Mouse (Mus musculus): Measurements from ENCODE around the gene Ebpl. TPM values are rescaled to one million over a fixed set of nuclear protein-coding genes. Genes with fewer than 3 reads are reported as not detected.
A peak's percentile ranks its signal among the peaks of the same experiment; 100 is the strongest.
"Not testable (repeated sequence)": the region's sequence is repeated elsewhere in the genome, so short reads cannot be mapped to it uniquely, and the experiment has no call there.

The Ebpl gene
- polyA plus RNA-seq, 1 experiment: 1.8 TPM

DNA sequence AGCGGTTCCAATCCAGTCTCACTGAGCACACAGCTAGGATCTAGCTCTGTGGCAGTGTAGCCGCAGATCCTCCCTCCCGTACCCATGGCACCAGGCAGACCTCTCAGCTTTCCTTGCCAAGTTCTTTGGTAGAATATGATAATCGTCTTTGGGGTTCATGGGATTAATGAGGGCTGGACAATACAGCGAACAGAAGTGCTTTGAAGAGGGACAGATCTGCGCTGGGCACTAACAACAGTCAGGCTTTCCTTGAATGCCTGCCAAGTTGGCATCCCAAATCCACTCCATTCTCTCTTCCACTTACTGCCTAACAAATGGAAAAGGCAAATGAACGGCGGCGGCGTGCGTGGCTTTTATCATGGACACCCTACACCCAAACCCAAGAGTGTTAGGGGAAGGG lies 29.6 kb downstream of the Ebpl start:
- DNase-seq (ENCODE audit: low read depth, low spot score): no peak
- 81% methylated on average over 11 of the region's 11 CpGs for WGBS

DNA sequence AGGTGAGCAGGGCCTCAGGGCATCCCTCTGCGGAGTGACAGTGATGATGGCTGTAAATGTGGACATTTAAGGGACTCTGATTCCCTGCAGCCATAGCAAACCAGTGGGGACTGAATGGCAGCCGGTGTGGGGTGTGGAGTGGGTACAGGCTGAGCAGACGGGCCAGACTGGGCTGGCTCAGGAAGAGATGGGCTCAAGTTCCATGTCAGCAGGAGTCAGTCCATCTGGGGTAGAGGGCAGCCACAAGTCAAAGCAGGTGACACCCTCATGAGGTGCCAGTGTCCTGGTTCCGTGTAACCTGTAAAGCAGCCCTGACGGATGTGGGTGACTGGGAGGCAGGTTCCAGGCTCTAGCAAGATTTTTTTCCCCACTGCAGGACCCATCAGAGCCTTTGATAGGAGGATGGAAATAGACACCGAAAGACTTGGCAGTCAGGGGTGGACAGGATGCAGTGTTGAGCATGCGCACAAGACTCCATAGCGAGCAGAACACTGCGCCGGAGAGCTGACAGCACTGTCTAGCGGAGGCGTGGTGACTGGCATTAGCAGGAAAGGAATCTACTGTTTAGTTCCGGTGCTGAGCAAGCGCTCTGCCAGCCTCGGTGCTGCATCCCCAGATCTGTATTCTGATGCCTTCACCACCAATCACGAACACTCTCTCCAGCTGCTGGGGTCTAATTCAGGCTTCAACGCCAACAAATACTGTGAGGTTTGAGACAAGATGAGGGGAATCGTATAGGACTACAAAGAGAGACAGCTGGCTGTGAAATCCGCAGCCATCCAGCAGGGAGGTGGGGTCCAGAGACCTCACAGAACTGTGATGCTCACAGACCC lies 32.4 kb downstream of the Ebpl start:
- WGBS: 46% methylated on average over 19 of the region's 19 CpGs
- DNase-seq (ENCODE audit: low read depth, low spot score): no peak

DNA sequence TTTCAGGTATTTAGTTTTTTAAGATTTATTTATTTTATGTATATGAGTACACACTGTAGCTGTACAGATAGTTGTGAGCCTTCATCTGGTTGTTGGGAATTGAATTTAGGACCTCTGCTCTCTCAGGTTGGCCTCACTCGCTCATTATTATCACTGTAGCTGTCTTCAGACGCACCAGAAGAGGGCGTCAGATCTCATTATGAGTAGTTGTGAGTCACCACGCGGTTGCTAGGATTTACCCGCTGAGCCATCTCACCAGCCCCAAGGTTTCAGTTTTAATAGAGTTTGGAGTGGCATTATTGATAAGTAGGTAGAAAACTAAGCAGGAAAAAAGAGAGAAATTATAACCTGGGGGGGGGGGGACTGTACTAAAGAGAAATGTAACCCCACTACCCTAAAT lies 33.2 kb downstream of the Ebpl start:
- DNase-seq (ENCODE audit: low read depth, low spot score): not testable (repeated sequence)
- 46% methylated on average over 6 of the region's 6 CpGs for WGBS

DNA sequence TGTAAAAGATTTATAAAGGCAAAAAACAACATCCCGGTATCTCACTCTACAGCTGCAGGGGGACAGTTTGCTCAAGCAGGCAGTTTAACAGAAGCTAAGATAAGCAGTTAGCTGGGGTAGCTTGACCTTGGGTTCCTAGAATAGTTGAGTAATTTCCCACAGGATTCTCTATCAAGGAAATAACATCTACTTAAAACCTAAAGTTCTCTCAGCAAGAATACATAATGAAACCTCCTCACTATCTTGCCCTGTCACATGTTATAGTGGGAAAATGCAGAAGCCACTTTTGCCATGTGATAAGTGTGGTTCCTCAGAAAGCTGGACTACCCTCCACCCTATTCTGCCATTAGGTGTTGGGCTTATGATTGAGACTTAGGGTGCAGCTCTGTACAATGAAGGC lies 37.5 kb downstream of the Ebpl start:
- DNase-seq (ENCODE audit: low read depth, low spot score): no peak
- 95% methylated on average over 1 of the region's 1 CpGs for WGBS

DNA sequence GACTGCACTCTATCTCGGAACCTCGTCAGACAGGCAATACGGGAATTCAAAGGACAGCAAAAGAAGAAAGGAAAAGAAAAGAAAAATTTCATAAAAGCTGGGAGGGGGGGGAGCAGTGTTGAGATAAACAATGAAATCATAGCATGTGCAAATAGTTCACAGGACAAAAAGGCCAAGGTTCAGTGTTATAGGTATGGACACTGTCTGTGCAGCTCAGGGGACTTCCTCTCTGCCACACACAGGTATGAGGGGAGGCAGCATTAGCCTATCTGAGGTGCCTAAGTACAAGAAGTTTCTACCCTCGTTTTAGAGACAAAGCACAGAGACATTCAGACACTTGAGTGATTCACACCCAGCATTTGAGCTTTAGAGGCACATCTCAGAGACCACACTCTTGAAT lies 39.0 kb downstream of the Ebpl start:
- 61% methylated on average over 4 of the region's 4 CpGs for WGBS
- DNase-seq (ENCODE audit: low read depth, low spot score): no peak

DNA sequence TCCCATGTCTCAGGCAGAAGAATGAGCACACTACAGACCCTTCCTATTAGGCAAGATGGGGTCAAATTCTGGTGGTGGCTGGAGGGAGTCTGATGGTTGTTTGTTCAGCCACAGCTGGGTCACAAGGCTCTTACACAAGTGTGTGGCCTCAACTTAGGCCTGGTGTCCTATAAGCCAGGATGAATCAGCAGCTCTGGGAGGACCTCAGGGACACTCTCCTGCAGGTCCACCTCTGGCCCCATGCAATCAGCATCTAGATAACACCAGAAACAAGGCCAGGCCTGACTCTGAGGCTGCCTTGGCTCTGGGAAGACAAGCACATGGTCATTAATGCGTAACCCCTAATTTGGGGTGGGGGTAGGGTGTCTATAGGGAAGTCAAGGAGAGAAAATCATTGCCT lies 39.5 kb downstream of the Ebpl start:
- WGBS: 90% methylated on average over 1 of the region's 1 CpGs
- DNase-seq (ENCODE audit: low read depth, low spot score): no peak

DNA sequence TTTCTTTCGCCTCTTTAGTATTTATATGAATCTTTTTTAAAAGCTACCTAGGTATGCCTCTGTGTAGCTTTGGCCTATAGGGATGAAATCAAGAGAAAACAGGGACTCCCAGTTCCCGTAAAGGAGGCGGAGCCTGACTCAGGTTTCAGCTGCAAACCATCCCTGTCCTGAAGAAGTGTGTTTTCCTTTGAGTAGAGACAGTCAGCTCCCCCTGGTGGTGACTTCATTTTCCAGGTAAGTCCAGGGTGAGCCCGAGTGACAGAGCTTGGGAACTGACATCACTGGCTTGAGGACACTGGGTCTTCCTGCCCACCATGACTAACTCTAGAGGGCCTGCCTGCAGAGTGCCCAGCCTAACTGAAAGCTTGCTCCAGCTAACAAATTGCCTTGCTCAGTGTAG lies 43.4 kb downstream of the Ebpl start:
- DNase-seq (ENCODE audit: low read depth, low spot score): peak; percentile 50
- WGBS: 33% methylated on average over 4 of the region's 4 CpGs

DNA sequence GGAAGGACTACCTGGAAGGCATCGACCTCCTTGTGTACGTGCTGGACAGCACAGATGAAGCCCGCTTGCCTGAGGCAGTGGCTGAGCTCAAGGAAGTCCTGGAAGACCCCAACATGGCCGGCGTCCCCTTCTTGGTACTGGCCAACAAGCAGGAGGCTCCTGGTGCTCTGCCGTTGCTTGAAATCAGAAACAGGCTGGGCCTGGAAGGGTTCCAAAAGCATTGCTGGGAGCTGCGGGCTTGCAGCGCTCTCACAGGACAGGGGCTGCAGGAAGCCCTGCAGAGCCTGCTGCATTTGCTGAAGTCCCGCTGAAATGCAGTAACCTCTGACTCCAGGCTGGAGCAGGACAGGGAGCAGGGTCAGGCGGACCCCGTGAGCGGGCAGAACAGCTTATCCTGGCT lies 49.3 kb downstream of the Ebpl start:
- no peak for DNase-seq (ENCODE audit: low read depth, low spot score)
- 65% methylated on average over 12 of the region's 12 CpGs for WGBS

DNA sequence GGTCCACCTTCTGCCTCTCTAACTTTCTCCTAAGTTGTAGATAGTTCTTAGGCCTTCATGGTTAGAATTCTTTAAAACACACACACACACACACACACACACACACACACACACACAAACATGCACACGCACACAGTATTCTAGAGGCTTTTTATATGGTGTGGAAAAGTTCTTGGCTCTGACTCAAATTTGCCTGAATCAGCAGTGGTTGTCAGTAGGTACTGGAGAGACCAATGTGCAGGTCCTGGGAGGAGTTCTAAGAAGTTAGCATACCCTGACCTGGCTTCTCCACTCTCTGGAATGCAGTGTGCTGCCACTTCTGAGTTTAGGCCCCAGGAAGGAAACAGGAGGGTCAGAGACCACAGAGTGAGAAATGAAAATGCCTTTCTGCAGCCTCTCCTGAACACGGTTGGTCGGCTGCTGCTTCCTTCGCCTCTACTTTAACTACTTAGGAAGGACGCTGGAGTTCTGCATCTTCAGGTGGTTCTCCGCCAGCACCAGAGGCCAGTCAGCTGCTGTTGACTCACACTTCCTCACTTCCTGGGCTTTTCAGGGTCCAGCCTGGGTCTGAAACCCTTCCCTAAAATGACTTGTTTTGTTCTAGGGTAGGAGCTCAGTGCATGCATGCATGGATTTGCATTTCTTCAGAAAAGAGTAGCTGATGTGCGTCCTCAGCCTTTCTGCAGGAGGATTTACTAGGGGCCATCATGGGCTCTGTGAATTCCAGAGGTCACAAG lies 50.0 kb downstream of the Ebpl start:
- WGBS: 68% methylated on average over 7 of the region's 7 CpGs
- no peak for DNase-seq (ENCODE audit: low read depth, low spot score)

DNA sequence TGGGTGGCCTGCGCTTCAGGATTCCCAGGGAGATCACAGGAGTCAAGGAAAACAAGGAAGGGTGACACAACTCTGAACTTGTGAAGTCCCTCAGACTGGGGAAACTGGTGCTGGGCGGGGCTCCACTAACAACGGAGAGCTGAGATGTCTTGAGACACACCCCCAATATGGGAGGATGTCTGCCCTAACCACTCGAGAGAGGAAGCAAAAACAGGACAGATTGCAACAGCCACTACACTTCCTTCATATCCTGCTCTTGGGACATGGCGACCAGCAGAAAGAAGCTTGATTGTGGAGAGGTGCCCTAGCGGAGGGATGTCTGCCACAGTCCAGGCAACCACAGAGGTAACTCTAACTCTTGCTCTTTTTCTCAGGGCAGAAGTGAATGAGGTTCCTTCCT lies 50.6 kb downstream of the Ebpl start, which contains the start of gene Arl11:
Arl11 (plus strand) TSS at position 161 of the 400 bp plus-strand sequence.
- DNase-seq (ENCODE audit: low read depth, low spot score): no peak

DNA sequence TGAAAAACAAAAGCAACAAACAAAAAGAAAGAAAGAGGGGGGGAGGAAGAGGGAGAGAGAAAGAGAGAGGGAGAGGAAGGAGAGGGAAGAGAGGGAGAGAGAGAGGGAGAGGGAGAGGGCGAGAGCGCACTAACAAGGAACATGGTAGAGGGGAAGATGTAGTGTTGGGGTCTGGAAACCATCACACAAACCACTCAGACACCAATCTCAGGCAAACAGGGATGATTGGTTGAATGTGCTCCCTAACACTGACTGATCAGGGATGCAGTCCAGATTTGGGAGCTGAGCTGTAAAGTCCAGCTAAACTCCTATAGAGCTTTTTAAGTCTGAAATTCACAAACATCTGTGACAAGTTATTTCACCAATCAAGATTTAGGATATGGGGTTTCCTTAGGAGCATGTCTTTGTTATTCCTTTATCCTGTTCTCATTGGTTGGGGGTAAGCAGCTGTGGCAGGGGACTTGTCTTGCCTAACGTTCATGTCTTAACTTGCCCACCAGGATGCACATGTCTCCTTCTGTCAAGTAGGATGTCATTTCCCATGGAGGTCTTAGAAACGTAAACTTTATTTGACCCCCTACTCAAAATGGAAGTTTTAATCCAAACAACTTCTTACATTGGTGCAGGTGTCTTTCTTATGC lies 56.1 kb downstream of the Ebpl start:
- 76% methylated on average over 4 of the region's 4 CpGs for WGBS
- no peak for DNase-seq (ENCODE audit: low read depth, low spot score)

More for the DNA sequence above, 50.6 kb downstream of the Ebpl start, which contains the start of gene Arl11:
- 44% methylated on average over 6 of the region's 6 CpGs for WGBS

DNA sequence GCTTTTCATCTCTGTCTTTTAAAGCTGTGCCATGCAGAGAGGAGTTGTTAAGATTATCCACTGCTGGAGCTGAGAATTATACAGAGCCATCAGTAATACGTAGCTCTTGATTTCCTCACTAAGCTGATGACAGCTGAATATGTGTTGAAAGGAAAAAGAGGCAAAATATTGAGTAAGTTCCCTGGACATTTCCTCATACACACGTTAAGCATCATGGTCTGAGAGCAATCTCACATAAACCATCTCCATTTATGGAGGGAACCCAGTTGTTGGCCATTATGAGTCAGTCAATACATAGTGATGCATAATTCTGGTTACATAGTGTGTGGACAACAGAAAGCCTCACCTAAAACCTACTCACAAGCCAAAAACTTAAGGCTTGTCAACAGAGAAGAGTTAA lies 57.8 kb downstream of the Ebpl start:
- no peak for DNase-seq (ENCODE audit: low read depth, low spot score)
- WGBS: 54% methylated on average over 2 of the region's 2 CpGs

DNA sequence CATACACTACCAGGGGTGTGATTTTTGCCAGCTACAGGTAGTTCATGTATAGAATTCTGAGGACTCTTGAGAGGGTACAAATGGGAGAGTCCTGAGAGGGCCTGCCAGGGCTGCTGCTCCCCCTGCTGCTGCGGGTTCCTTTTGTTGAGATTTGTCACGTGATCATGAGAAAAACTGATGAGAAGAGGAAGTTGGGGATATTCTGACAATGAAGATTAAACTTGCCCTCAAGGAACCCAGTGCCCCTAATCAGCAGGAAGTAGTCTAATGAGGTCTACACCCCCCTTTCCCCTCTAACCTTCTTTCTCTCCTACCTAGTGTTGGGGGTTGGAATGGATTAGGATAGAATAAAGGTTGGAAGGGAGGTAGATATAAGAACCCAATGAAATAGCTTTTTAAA lies 58.9 kb downstream of the Ebpl start:
- DNase-seq (ENCODE audit: low read depth, low spot score): no peak
- WGBS: 73% methylated on average over 2 of the region's 2 CpGs

DNA sequence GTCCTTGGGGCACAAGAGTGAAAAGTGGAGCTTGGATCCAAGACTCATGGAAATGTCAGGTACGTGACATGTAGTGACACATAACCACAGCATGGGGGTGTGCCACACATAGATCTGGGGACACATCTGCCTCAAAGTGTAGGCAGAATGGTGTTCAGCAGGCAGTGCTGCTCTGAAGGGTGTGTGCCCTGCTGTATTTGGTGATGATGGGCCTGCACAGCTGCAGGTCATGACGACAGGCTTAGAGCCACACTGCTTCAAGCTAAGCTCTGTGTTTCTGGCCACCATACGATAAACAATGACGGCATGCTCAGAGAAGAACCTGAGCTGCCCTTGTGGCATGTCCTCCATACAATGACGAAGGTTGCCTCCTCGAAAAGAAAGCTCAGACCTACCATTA lies 60.4 kb downstream of the Ebpl start:
- DNase-seq (ENCODE audit: low read depth, low spot score): no peak
- WGBS: 89% methylated on average over 6 of the region's 6 CpGs

DNA sequence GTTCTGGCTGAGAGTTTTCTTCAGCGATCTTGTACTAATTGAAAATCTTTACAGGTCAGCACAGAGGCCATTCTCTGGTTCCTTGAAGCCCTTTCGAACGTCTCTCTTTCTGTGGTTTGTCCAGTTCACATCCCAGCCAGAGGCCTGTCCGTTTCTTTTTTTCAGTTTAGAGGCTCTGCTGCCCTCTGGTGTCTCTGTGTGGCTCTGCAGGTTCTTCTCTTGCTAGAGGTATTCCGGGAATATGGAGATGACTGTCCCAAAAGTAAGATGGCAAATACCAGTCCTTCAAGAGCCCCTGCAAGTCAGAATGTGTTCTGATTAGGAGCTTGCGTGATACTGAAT lies 65.5 kb downstream of the Ebpl start:
- DNase-seq (ENCODE audit: low read depth, low spot score): no peak
- WGBS: 28% methylated on average over 6 of the region's 6 CpGs

DNA sequence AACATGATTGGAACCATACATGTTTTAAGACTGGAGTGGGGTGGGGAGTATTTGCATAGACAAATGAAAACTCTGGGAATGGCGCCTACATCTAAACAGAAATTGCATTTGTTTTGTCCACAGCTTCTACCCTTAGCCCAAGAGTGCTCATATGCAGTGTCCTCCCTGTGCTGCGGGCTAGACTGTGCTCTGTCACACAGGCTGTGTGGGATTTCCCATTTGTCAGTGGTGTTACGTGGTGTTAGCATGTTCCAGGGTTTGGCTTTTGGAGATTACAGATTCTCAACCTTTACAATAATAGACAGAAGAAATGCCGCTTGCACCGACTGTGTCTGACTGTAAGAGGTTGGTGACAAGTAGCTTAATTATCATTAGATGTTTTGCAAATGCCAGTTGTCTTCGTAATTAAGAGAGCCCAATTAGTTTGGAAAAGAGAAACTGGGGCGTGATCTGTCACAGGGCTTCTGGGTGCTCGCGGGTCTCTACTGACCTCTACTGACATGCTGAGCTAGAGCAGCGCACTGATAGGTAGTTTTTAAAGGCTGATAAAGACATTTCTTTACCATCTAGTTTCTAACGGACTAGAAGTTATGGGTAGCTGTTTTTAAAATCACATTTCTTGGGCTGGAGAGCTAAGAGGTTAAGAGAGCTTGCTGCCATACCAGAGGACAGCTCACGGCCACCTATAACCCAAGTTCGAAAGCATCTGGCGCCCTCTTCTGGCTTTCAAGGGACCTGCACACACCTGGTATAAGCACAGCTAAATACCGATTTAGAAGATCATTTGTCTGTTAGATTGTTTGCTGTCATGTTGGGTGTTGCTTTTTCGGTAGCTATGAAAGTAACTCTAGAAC lies 66.1 kb downstream of the Ebpl start:
- 59% methylated on average over 16 of the region's 16 CpGs for WGBS
- no peak for DNase-seq (ENCODE audit: low read depth, low spot score)

DNA sequence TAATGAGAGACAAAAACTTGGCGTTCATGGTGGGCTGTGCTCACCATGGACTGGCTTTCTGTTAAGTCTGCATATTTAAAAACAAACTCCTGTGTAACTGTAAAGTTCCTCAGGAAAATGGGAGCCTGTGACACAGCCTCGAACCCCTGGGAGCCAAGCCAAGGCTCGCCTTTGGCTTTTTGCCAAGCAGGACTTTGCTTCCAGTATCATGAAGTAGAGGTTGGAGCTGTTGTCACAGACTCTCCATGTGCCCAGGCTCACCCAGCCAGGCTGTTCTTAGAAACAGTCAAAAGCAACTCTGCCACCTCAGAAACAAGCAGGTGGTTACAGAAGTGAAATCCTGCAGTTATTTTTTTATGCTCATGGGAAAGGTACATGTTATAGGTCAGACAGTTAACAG lies 69.6 kb downstream of the Ebpl start:
- DNase-seq (ENCODE audit: low read depth, low spot score): peak; percentile 28

DNA sequence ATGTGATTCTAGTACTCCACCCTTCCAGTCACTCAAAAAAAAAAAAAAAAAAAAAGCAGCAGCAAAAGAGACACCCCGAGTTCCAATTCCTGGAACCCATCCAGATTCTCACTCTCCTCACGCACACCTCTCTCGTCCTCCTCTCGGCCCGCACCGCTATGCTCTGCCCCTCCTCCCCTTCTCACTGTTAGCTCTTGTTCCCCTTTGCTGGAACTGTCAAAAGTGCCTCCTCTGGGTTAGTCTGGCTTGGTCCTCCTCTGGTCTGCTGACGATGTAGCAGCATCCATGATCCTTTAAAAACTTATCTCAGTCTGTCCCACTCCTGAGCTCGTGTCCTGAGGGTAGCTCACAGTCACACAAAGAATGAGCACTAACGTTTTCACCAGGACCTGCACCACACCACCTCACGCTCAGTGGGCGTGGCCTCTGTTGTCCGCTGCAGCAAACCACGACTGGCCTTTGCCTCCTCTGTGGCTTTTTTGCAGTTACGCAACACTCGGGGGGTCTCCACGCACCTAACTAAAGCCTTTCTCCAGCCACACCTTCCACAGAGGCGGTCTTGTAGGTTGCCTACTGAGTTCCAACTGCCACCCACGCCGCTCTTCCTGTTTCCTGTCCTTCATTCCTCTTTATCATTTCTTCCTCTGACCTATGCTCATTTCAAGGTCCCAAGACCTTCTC lies 71.5 kb downstream of the Ebpl start:
- 35% methylated on average over 19 of the region's 19 CpGs for WGBS
- DNase-seq (ENCODE audit: low read depth, low spot score): no peak

More for the DNA sequence above, 69.6 kb downstream of the Ebpl start:
- WGBS: 10% methylated on average over 3 of the region's 3 CpGs

All from large intestine, adult 2 months (tissue).